24 mouse cellular contexts compared by ENCODE assay signal in genomic region chr1:18531702-18532101, GRCm38 (mm10).
"Had no signal": no experiment of that assay in that cellular context is flagged by ENCODE, and none has a peak within 500 bp of the region (broad histone marks: within the 10 kb centered on the region; RNA-seq: fewer than 3 reads in every experiment).

No protein-coding gene starts in this region.

- H3K36me3 ChIP-seq: heart, embryonic 13.5 days; heart, embryonic 15.5 days; hindbrain, embryonic 10.5 days; hindbrain, embryonic 12.5 days; limb, embryonic 13.5 days; limb, embryonic 15.5 days; liver, embryonic 13.5 days had no signal

- H3K4me1 ChIP-seq: heart, embryonic 13.5 days; heart, embryonic 15.5 days; hindbrain, embryonic 10.5 days; hindbrain, embryonic 12.5 days; limb, embryonic 13.5 days; limb, embryonic 15.5 days; liver, embryonic 13.5 days had no signal

- H3K9me3 ChIP-seq: heart, embryonic 13.5 days; heart, embryonic 15.5 days; hindbrain, embryonic 10.5 days; hindbrain, embryonic 12.5 days; limb, embryonic 13.5 days; limb, embryonic 15.5 days; liver, embryonic 13.5 days had no signal

- H3K4me3 ChIP-seq: heart, adult 2 months; heart, embryonic 13.5 days; heart, embryonic 15.5 days; hindbrain, embryonic 10.5 days; hindbrain, embryonic 12.5 days; limb, embryonic 13.5 days; limb, embryonic 15.5 days; liver, embryonic 13.5 days had no signal

- ATAC-seq: forebrain, postnatal 0 days; hindbrain, embryonic 16.5 days; inflammation-experienced regulatory T-cells, adult 6 months had no signal

- DNase-seq: forebrain, postnatal 0 days; gastrocnemius, postnatal 14 days; gastrocnemius, postnatal 36 days; heart, adult 11 months; heart, adult 2 months; heart, postnatal 4 days; kidney, adult 11 months; kidney, adult 2 months; kidney, postnatal 14 days; kidney, postnatal 36 days; layer of hippocampus, adult 9-11 months; layer of hippocampus, postnatal 36 days; left cerebral cortex, postnatal 4 days; liver, embryonic 13.5 days had no signal

- H3K27me3 ChIP-seq: heart, embryonic 13.5 days; heart, embryonic 15.5 days; hindbrain, embryonic 12.5 days; limb, embryonic 13.5 days; limb, embryonic 15.5 days; liver, embryonic 13.5 days had no signal

- H3K4me2 ChIP-seq: heart, embryonic 11.5 days; heart, embryonic 13.5 days; heart, embryonic 15.5 days; hindbrain, embryonic 12.5 days; hindbrain, embryonic 14.5 days; limb, embryonic 13.5 days; limb, embryonic 15.5 days; liver, embryonic 13.5 days had no signal

- H3K27ac ChIP-seq: heart, adult 2 months; heart, embryonic 13.5 days; heart, embryonic 15.5 days; hindbrain, embryonic 10.5 days; hindbrain, embryonic 12.5 days; hindbrain, embryonic 14.5 days; limb, embryonic 13.5 days; limb, embryonic 15.5 days; liver, embryonic 13.5 days had no signal

- H3K9ac ChIP-seq: forebrain, postnatal 0 days; heart, embryonic 13.5 days; heart, embryonic 15.5 days; hindbrain, embryonic 12.5 days; hindbrain, embryonic 14.5 days; limb, embryonic 13.5 days; limb, embryonic 15.5 days; liver, embryonic 13.5 days had no signal
